Mouse (Mus musculus): ENCODE data around the gene Anks3. TPM values are rescaled to one million over a fixed set of nuclear protein-coding genes. Genes with fewer than 3 reads are reported as not detected.

Gene Anks3
- polyA plus RNA-seq, 1 experiment from 2014 or later: 13.0 TPM

GRCm38 (mm10) chr16:4938461-4938860, 25.5 kb downstream of the Anks3 start, which contains the start of gene Nudt16l1:
TSS of gene Nudt16l1 (plus strand) at chr16:4938761.
- Histone ChIP-seq H3K9me3 (ENCODE audit: low read length) (no peaks in the 10 kb centered on the region), H3K4me2 (ENCODE audit: low read depth, low read length) (peak within 1 kb of the TSS; percentile 94), H3K36me3 (replicated peaks; ENCODE audit: insufficient read depth, low read length) (peaks cover 56% of the 10 kb centered on the region), H3K27me3 (ENCODE audit: insufficient read depth, low read length) (no peaks in the 10 kb centered on the region), H3K27ac (ENCODE audit: low read depth) (peak within 1 kb of the TSS; percentile 74), H3K4me1 (ENCODE audit: insufficient read depth) (peaks cover 18% of the 10 kb centered on the region), H3K9ac (replicated peaks) (peak within 1 kb of the TSS; percentile 88), H3K4me3 (ENCODE audit: low read depth, low read length) (peak within 1 kb of the TSS; percentile 77)
- no peak; the same call in 1 of the 2 replicates for ATAC-seq
- WGBS (ENCODE audit: insufficient replicate concordance): 4% methylated on average over 2 of the region's 2 CpGs
- DNase-seq: no peak
- TF ChIP-seq CTCF (IDR thresholded peaks at IDR 0.05; ENCODE audit: low read depth) (no peak), EP300 (IDR thresholded peaks at IDR 0.05; ENCODE audit: low read depth) (no peak)

GRCm38 (mm10) chr16:4937351-4938190, 26.4 kb downstream of the Anks3 start:
- Histone ChIP-seq H3K27me3 (ENCODE audit: insufficient read depth, low read length) (no peaks in the 10 kb centered on the region), H3K4me3 (ENCODE audit: low read depth, low read length) (no peak overlapping the region), H3K27ac (ENCODE audit: low read depth) (no peak overlapping the region), H3K9ac (replicated peaks) (no peak overlapping the region), H3K9me3 (ENCODE audit: low read length) (no peaks in the 10 kb centered on the region), H3K4me1 (ENCODE audit: insufficient read depth) (peaks cover 26% of the 10 kb centered on the region), H3K4me2 (ENCODE audit: low read depth, low read length) (no peak overlapping the region), H3K36me3 (replicated peaks; ENCODE audit: insufficient read depth, low read length) (peaks cover 56% of the 10 kb centered on the region)
- no peak for TF ChIP-seq EP300 (IDR thresholded peaks at IDR 0.05; ENCODE audit: low read depth)
- no peak for TF ChIP-seq CTCF (IDR thresholded peaks at IDR 0.05; ENCODE audit: low read depth)
- ATAC-seq (no peak), DNase-seq (no peak)
- WGBS (ENCODE audit: insufficient replicate concordance): 84% methylated on average over 8 of the region's 8 CpGs

- Histone ChIP-seq H3K27ac (ENCODE audit: low read depth) (no peak overlapping the region), H3K36me3 (replicated peaks; ENCODE audit: insufficient read depth, low read length) (peaks cover 55% of the 10 kb centered on the region), H3K4me2 (ENCODE audit: low read depth, low read length) (no peak overlapping the region), H3K4me3 (ENCODE audit: low read depth, low read length) (no peak overlapping the region), H3K9me3 (ENCODE audit: low read length) (no peaks in the 10 kb centered on the region), H3K4me1 (ENCODE audit: insufficient read depth) (peaks cover 32% of the 10 kb centered on the region), H3K9ac (replicated peaks) (no peak overlapping the region), H3K27me3 (ENCODE audit: insufficient read depth, low read length) (no peaks in the 10 kb centered on the region)
- WGBS (ENCODE audit: insufficient replicate concordance): 58% methylated on average over 10 of the region's 10 CpGs
- DNase-seq (no peak), ATAC-seq (no peak)
- TF ChIP-seq EP300 (IDR thresholded peaks at IDR 0.05; ENCODE audit: low read depth): no peak
- TF ChIP-seq CTCF (IDR thresholded peaks at IDR 0.05; ENCODE audit: low read depth): no peak
Measured at GRCm38 (mm10) chr16:4935931-4936703, 27.9 kb downstream of the Anks3 start.

- peaks cover 32% of the 10 kb centered on the region for H3K4me1 ChIP-seq (ENCODE audit: insufficient read depth)
- no peak overlapping the region for H3K4me2 ChIP-seq (ENCODE audit: low read depth, low read length)
- H3K27me3 ChIP-seq (ENCODE audit: insufficient read depth, low read length): no peaks in the 10 kb centered on the region
- no peak overlapping the region for H3K4me3 ChIP-seq (ENCODE audit: low read depth, low read length)
- DNase-seq (no peak), ATAC-seq (no peak)
- no peak overlapping the region for H3K9ac ChIP-seq (replicated peaks)
- H3K9me3 ChIP-seq (ENCODE audit: low read length): no peaks in the 10 kb centered on the region
- WGBS (ENCODE audit: insufficient replicate concordance): 94% methylated on average over 31 of the region's 31 CpGs
- H3K27ac ChIP-seq (ENCODE audit: low read depth): no peak overlapping the region
- TF ChIP-seq EP300 (IDR thresholded peaks at IDR 0.05; ENCODE audit: low read depth) (no peak), CTCF (IDR thresholded peaks at IDR 0.05; ENCODE audit: low read depth) (no peak)
- H3K36me3 ChIP-seq (replicated peaks; ENCODE audit: insufficient read depth, low read length): peaks cover 55% of the 10 kb centered on the region
Measured at GRCm38 (mm10) chr16:4935430-4935829, 28.6 kb downstream of the Anks3 start.

- H3K27ac ChIP-seq (ENCODE audit: low read depth): 0 out of 2 replicates have a peak overlapping the region, but pooled peaks have one; percentile 16
- TF ChIP-seq CTCF (IDR thresholded peaks at IDR 0.05; ENCODE audit: low read depth): no peak
- TF ChIP-seq EP300 (IDR thresholded peaks at IDR 0.05; ENCODE audit: low read depth): no peak
- H3K36me3 ChIP-seq (replicated peaks; ENCODE audit: insufficient read depth, low read length): peaks cover 59% of the 10 kb centered on the region
- ATAC-seq: no peak
- no peak for DNase-seq
- 0 out of 2 replicates have a peak overlapping the region, but pooled peaks have one; percentile 30 for H3K9ac ChIP-seq (replicated peaks)
- no peak overlapping the region for H3K4me2 ChIP-seq (ENCODE audit: low read depth, low read length)
- H3K4me1 ChIP-seq (ENCODE audit: insufficient read depth): peaks cover 14% of the 10 kb centered on the region
- H3K4me3 ChIP-seq (ENCODE audit: low read depth, low read length): no peak overlapping the region
- WGBS (ENCODE audit: insufficient replicate concordance): 65% methylated on average over 3 of the region's 3 CpGs
- H3K9me3 ChIP-seq (ENCODE audit: low read length): no peaks in the 10 kb centered on the region
- H3K27me3 ChIP-seq (ENCODE audit: insufficient read depth, low read length): no peaks in the 10 kb centered on the region
Measured at GRCm38 (mm10) chr16:4932429-4932828, 31.6 kb downstream of the Anks3 start.

GRCm38 (mm10) chr16:4928474-4928873, 35.5 kb downstream of the Anks3 start:
- DNase-seq: no peak
- TF ChIP-seq CTCF (IDR thresholded peaks at IDR 0.05; ENCODE audit: low read depth): no peak
- no peak for TF ChIP-seq EP300 (IDR thresholded peaks at IDR 0.05; ENCODE audit: low read depth)
- no peak overlapping the region for H3K4me3 ChIP-seq (ENCODE audit: low read depth, low read length)
- 35% methylated on average over 2 of the region's 2 CpGs for WGBS (ENCODE audit: insufficient replicate concordance)
- H3K27ac ChIP-seq (ENCODE audit: low read depth): 0 out of 2 replicates have a peak overlapping the region, but pooled peaks have one; percentile 30
- H3K9me3 ChIP-seq (ENCODE audit: low read length): no peaks in the 10 kb centered on the region
- H3K27me3 ChIP-seq (ENCODE audit: insufficient read depth, low read length): no peaks in the 10 kb centered on the region
- H3K36me3 ChIP-seq (replicated peaks; ENCODE audit: insufficient read depth, low read length): peaks cover 74% of the 10 kb centered on the region
- H3K9ac ChIP-seq (replicated peaks): no peak overlapping the region
- peak; percentile 55 for ATAC-seq
- H3K4me2 ChIP-seq (ENCODE audit: low read depth, low read length): no peak overlapping the region
- peaks cover 14% of the 10 kb centered on the region for H3K4me1 ChIP-seq (ENCODE audit: insufficient read depth)
